Mouse (Mus musculus): Measurements from ENCODE around the gene Fcer1g. TPM values are rescaled to one million over a fixed set of nuclear protein-coding genes. Genes with fewer than 3 reads are reported as not detected.

The Fcer1g gene
- polyA plus RNA-seq (2012; rRNA removed): 117 and 158 TPM in 2 replicates

DNA sequence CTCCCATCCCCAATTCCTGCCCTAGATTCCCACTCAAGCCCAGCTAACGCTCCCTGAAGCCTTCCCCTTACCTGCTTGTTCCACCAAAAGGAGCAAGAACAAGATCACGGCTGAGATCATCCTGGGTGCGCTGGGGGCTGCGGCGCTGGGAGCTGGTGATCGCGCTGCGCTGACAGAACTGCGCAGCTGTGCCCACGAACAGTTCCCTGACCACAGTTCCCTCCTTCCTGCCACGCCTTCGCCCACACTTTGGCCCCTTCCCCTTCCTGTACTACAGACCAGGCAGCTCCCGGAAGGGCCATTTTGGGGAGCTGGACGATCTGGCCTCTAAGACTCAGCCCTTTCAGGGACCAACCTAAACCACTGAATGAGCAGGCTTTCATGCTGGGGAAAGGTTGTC lies at the start of gene Fcer1g:
Fcer1g (minus strand) TSS at position 240 of the 400 bp plus-strand sequence.
- TF ChIP-seq POLR2A (IDR thresholded peaks at IDR 0.05; ENCODE audit: borderline replicate concordance, extremely low read depth, low read depth, low read length) (peak; percentile 43; the same call in 1 of the 2 replicates), CTCF (IDR thresholded peaks at IDR 0.05; ENCODE audit: insufficient read depth, low read length) (no peak)
- WGBS: 71% methylated on average over 14 of the region's 14 CpGs

DNA sequence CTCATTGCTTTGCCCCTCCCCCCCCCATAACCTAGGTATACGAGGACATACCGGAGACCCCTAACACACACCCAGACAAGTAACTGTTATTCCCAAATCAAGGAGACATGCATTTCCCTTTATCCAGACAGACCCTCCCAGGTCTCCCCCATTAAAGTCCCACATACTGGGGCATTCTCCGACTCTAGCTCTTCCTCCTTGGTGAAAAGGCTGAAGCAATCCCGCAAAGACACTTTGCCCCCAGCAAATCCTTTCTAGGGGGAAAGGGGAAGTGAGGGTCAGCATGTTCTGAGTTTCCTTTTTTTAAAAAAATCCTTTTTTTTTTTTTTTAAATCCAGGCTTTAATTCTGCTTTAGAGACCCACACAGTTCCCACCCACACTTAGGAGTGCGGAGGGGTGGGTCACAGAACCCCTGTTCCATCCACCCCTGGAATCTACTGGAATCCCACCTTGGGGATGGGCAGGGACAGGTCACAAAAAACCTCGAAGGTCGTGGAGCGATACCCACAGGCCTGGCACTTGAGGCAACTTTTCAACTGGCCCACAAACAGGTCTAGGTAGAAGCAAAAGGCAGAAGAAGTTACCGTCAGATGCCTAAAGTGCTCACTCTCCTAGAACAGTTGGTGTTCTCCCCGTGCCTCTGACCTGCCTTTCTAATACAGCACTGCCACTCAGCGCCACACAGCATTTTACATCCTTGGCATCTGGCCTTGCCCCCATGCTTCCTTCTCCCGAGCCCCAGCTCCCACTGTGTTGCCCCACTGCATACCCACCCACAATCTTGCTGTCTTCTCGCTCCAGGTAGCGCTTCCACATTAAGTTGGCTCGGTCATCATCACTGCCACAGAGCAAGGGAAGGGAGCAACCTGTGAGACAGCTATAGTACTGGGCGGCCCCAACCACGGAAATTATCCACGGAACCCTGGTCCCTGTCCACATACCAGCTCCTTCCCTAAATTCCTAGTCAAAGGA lies 49.3 kb upstream of the Fcer1g start:
- no peak for DNase-seq

More for the DNA sequence above, at the start of gene Fcer1g:
- peak within 1 kb of the TSS; percentile 49 for H3K4me3 ChIP-seq (replicated peaks; ENCODE audit: extremely low read depth, low read depth, low read length)
- no peak for DNase-seq
- peaks cover 4% of the 10 kb centered on the region; the same call in 1 of the 2 replicates for H3K4me1 ChIP-seq (ENCODE audit: control insufficient read depth, insufficient read depth, low read length)

DNA sequence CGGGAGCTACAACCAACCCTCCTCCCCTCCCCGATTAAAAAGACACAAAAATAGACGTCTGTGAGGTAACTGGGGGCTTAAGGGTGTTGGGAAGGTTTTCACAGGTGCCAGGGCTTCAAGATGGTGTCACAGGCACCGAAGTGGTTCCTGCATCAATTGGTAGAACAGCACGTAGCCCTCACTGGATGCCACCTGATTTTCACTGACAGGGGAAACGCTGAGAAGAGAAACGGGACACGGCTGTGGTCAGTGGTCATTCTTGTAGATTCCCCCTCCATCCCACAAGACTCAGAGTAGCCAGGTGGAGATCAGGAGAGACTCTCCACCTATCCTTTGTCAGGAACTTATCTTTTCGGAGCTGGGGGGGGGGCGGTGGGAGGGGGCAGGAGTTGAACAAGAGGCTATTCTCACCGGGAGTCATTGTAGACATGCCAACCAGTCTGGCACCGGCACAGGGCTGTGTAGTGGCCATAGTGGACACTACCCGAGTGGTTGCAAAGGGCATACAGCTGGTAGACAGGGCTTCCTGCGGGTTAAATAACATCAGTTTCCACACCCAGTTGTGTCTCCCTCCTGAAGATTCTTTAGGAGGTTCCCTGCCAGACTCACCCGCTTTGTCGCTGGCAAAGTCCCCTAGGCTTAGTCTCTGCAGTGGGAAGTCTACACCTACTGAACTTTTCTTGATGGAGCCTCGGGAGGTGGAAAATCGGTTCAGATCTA lies 48.1 kb upstream of the Fcer1g start:
- H3K4me1 ChIP-seq (ENCODE audit: control insufficient read depth, insufficient read depth, low read length): peaks cover 9% of the 10 kb centered on the region
- 67% methylated on average over 18 of the region's 18 CpGs for WGBS
- no peak for DNase-seq

More for the DNA sequence above, 49.3 kb upstream of the Fcer1g start:
- peaks cover 13% of the 10 kb centered on the region for H3K4me1 ChIP-seq (ENCODE audit: control insufficient read depth, insufficient read depth, low read length)
- WGBS: 88% methylated on average over 18 of the region's 18 CpGs
- H3K4me3 ChIP-seq (replicated peaks; ENCODE audit: extremely low read depth, low read depth, low read length): no peak overlapping the region
- TF ChIP-seq CTCF (IDR thresholded peaks at IDR 0.05; ENCODE audit: insufficient read depth, low read length): no peak
- TF ChIP-seq POLR2A (IDR thresholded peaks at IDR 0.05; ENCODE audit: borderline replicate concordance, extremely low read depth, low read depth, low read length): no peak

DNA sequence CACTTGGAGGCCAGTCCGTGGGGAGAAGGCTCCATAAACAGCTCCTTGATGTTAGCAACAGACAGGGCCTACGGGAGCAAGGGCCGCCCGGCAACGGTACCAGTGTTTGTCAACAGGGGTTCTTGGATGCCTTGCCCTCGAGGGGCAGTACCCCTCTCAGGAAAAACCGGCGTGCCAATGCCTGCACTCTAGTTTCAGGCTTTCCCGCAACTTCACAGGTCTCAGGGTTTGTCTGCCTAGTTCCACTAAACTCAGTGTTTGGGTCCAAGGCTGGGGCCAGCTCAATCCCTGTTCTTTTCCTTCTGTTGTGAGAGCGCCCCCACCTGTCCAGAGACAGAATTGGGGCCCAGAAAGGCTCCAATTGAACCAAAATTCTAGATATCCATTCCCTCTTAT lies 47.4 kb upstream of the Fcer1g start:
- WGBS: 1% methylated on average over 10 of the region's 10 CpGs
- Histone ChIP-seq H3K4me1 (ENCODE audit: control insufficient read depth, insufficient read depth, low read length) (peaks cover 9% of the 10 kb centered on the region), H3K4me3 (replicated peaks; ENCODE audit: extremely low read depth, low read depth, low read length) (peak overlapping the region; percentile 76)
- TF ChIP-seq CTCF (IDR thresholded peaks at IDR 0.05; ENCODE audit: insufficient read depth, low read length) (peak; percentile 53), POLR2A (IDR thresholded peaks at IDR 0.05; ENCODE audit: borderline replicate concordance, extremely low read depth, low read depth, low read length) (0 out of 2 replicates have a peak, but pooled peaks have one; percentile 6)
- no peak for DNase-seq

More for the DNA sequence above, 48.1 kb upstream of the Fcer1g start:
- TF ChIP-seq CTCF (IDR thresholded peaks at IDR 0.05; ENCODE audit: insufficient read depth, low read length): no peak
- no peak for TF ChIP-seq POLR2A (IDR thresholded peaks at IDR 0.05; ENCODE audit: borderline replicate concordance, extremely low read depth, low read depth, low read length)
- no peak overlapping the region for H3K4me3 ChIP-seq (replicated peaks; ENCODE audit: extremely low read depth, low read depth, low read length)

DNA sequence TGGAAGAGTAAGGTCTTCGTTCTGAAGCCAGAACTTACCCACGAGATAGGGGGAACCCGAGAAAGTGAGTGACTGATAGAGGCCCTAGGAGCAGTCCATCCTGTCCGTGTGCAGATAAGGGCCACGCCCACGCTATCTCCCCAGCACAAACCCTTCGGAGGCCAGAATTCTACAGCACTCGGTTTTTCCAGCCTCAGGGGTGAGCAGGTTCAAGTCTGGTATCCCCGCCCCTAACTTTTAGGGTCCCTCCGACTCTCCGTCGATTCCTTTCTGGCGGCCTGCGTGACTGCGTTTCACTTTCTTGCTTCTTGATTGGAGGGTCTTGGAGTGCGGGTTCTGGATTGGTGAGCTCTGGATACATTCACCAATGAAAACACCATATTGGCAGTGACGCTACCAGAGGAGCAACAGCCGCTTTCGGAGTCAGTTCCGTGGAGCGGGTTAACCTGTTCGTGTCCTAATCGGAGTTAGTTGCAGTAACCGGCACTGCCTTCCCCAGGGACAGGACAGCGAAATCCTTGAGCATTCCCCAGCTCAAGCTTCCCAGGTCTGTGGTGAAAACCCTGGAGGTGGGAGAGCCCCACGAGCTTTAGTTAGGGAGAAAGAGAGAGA lies 46.9 kb upstream of the Fcer1g start, which contains the start of gene Ppox:
Ppox (minus strand) TSS at position 271 of the 612 bp plus-strand sequence.
- H3K4me3 ChIP-seq (replicated peaks; ENCODE audit: extremely low read depth, low read depth, low read length): peak within 1 kb of the TSS; percentile 91
- peak; percentile 90 for DNase-seq
- H3K4me1 ChIP-seq (ENCODE audit: control insufficient read depth, insufficient read depth, low read length): peaks cover 9% of the 10 kb centered on the region
- no peak for TF ChIP-seq CTCF (IDR thresholded peaks at IDR 0.05; ENCODE audit: insufficient read depth, low read length)
- TF ChIP-seq POLR2A (IDR thresholded peaks at IDR 0.05; ENCODE audit: borderline replicate concordance, extremely low read depth, low read depth, low read length): peak; percentile 34; the same call in 1 of the 2 replicates
- under 1% methylated on average over 26 of the region's 26 CpGs for WGBS

DNA sequence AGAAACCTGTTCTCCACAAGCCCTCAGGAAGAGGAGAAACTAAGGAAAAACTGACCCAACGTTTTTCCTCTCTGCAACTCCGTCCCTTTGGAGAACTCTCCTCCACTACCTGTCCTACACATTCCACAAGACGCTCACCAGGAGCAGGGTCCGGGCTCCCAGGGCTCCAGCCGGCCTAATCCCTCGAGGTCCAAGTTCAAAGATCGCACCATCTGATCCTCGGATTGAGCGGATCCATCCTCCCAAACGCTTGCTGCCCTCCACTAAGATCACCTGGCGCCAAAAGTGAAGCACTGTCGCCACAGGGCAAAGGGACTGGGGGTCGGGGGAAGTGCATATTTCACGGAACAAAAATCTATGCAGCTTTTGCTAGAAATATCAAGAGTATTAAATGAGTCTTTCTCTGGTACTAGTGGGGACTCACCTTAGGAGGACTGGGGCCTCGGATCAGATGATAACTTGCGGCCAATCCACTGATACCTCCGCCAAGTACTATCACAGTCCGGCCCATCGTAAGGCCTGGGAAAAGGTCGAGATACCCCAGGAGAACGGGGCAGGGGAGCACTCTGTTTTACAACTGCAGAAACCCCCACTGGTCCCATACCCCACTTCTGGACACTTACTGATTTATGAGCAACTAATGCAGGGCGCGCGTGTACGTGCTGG lies 46.2 kb upstream of the Fcer1g start:
- WGBS: 2% methylated on average over 25 of the region's 25 CpGs
- TF ChIP-seq POLR2A (IDR thresholded peaks at IDR 0.05; ENCODE audit: borderline replicate concordance, extremely low read depth, low read depth, low read length): no peak
- TF ChIP-seq CTCF (IDR thresholded peaks at IDR 0.05; ENCODE audit: insufficient read depth, low read length): no peak
- peaks cover 9% of the 10 kb centered on the region for H3K4me1 ChIP-seq (ENCODE audit: control insufficient read depth, insufficient read depth, low read length)
- DNase-seq: no peak
- H3K4me3 ChIP-seq (replicated peaks; ENCODE audit: extremely low read depth, low read depth, low read length): peak overlapping the region; percentile 91

DNA sequence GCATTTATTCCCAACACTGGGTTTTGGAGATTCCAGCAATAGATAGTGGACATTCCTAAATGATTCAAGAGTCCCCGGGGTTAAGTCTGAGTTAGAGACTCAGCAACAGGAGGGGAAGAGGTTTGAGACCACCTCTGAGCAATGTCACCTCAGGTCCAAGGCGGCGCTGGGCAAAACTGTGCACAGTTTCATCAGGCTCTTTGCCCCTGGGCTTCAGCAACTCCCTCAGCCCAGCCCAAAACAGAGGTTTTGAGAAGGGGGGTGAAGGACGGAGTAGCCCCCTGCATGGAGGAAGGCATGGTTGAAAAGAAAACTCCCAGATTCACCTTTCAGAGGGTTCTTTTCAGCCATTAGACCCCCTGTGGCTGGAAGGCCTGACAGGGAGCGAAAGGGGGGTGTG lies 45.6 kb upstream of the Fcer1g start:
- 76% methylated on average over 5 of the region's 5 CpGs for WGBS
- Histone ChIP-seq H3K4me3 (replicated peaks; ENCODE audit: extremely low read depth, low read depth, low read length) (no peak overlapping the region), H3K4me1 (ENCODE audit: control insufficient read depth, insufficient read depth, low read length) (peaks cover 9% of the 10 kb centered on the region)
- no peak for TF ChIP-seq CTCF (IDR thresholded peaks at IDR 0.05; ENCODE audit: insufficient read depth, low read length)
- DNase-seq: no peak

DNA sequence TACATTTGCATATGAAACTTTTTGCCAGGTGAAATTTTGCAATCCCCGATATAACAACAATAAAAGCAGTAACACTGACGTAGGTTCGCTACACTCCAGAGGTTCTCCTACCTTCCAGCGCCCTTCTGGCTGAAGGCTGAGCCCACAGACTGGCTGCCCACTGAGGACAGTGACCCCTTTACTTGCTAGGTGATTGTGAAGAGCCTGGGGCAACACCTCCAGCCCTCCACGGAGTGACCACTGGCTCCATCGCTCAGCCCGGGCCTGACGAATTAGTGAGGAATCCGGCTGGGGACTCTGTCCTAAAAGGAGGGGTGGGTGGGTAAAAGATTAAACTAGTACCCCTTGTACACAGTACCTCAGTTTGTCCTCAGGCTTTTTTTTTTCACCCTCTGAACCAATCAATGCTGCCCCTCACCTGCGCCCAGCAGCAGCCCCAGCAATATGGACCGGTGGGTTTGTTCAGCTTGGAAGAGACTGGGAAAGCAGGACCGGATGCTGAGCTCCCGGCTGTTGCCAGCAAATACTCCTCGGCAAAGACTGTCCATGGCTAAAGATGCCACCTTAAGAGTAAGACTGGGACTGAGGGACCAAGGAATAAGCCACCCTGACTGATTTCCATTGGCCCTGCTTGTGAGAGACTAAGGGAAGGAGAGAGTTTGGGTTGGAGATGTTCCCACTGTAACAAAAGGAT lies 45.0 kb upstream of the Fcer1g start:
- H3K4me1 ChIP-seq (ENCODE audit: control insufficient read depth, insufficient read depth, low read length): peaks cover 9% of the 10 kb centered on the region
- WGBS: 87% methylated on average over 14 of the region's 14 CpGs
- TF ChIP-seq CTCF (IDR thresholded peaks at IDR 0.05; ENCODE audit: insufficient read depth, low read length): no peak
- TF ChIP-seq POLR2A (IDR thresholded peaks at IDR 0.05; ENCODE audit: borderline replicate concordance, extremely low read depth, low read depth, low read length): no peak
- peak; percentile 1 for DNase-seq
- H3K4me3 ChIP-seq (replicated peaks; ENCODE audit: extremely low read depth, low read depth, low read length): no peak overlapping the region
